Mouse (Mus musculus): ENCODE measurements at regions not wholly inside any gene's neighbourhood (a gene's known extent, or its start where the extent isn't known, plus 50 kb on each side); places are given as distances from the start of the nearest gene placed in this dataset.

DNA sequence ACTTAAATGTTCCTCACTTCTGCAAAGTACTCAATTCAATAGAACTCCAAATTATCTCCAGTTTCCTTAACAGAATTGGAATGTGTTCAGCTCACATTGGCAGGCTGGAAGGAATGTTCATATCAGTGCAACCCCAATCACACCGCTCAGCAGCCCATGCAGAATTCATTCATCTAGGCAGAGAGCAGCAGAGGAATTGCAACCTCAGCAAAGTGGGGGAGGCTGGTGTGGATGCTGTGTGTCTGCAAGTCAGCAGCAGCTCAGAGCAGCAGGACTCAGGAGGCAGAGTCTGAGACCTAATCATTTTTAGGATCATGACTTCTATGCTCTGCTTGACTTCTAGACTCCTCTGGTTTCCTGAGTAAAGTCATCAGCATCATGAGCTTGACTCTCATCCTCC lies 100.7 kb upstream of the Chrna7 start:
- ChIA-PET CTCF (interaction anchor here in 1 of 4 experiments (1.3 kb wide), 1 partner anchor 9 kb away, joined by 3 read pairs; no protein-coding TSS in a partner anchor), POLR2A (no interaction called here)

DNA sequence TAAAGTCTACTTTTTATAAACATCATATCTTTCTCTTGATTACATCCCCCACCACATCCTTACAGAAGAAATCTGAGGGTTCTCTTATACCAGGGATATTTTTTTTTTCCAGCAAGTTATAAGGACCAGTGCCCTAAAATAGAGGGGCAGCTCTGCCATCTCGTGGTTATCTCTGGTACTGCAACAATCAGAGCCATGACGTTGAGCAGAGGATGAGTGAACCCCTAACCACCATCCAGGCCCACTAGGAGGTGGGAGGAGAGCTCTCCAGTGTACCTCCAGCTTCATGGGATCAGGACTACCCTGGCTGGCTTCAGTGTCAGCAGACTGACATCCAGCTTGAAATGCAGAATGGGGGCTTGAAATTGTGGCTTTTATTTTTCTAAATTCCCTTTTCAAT lies 107.2 kb upstream of the Chrna7 start:
- POLR2A ChIA-PET = no interaction called here
- CTCF ChIA-PET = interaction anchor here (0.5 to 2.3 kb wide), 18 partner anchors 10 to 1459 kb away, joined by 3 to 13 read pairs (median 4); no protein-coding TSS in a partner anchor

DNA sequence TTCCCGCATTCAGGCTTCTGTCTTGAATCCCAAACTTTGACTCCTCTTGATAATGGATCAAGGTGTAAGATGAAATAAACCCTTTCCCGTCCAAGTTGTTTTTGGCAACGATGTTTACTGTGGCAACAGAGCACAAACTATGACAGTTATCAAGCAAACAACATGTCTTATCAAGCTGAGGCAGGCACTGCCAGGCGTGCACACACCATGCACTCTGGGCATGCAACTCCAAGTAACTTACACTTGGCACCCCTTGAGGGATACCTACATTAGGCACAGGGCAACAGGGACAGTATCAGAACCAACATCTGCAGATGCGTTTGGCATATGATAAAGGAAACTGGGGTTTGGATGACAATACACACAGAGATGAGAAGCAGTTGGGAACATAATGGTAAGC lies 108.8 kb upstream of the Chrna7 start:
- ChIA-PET CTCF (interaction anchor here (0.5 to 2.6 kb wide), 21 partner anchors 14 to 418 kb away, joined by 3 to 23 read pairs (median 10); no protein-coding TSS in a partner anchor), POLR2A (interaction anchor here in 1 of 4 experiments (0.9 kb wide), 1 partner anchor 395 kb away, joined by 11 read pairs; no protein-coding TSS in a partner anchor)

DNA sequence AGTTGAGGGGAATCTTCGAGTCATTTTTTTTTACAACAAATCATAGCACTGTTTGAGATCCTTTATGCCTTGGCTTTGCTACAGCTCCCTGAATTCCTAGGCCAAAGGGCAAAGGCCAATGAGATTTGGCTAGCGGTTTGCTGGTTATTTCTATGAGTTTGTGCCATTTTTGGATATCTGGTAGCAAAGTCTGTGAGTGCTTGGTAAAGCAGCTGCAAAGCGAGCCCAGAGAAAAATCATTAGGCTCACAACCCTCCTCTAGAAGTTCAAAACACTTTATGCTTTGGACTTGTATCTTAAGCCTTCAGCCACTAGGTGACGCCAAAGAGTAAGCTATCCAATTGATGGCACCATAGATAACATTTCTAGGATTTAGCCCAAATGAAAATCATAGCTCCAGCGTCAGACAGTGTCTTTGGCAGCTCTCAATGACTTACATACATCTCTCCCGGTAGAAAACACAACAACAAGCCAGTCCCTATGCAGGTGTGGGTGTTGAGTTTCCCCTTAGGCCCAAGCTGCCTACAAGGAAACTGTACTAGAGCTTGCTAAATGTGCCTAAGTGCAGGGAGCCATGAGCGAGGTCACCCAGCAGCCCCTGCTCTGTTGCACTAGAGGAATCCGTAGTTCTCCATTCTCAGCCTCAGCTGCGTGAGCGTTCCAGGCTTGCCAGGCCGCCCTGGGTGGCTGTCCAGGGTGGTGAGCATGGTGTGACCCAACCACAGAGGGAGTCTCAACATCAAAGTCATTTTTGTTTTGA lies 109.8 kb upstream of the Chrna7 start:
- CTCF ChIA-PET = interaction anchor here (0.6 to 2.6 kb wide), 45 partner anchors 8 to 526 kb away, joined by 3 to 23 read pairs (median 4); partner anchors contain the start of genes Chrna7 (in 1 of the 4) and Otud7a (in 1 of the 4)
- POLR2A ChIA-PET = no interaction called here

DNA sequence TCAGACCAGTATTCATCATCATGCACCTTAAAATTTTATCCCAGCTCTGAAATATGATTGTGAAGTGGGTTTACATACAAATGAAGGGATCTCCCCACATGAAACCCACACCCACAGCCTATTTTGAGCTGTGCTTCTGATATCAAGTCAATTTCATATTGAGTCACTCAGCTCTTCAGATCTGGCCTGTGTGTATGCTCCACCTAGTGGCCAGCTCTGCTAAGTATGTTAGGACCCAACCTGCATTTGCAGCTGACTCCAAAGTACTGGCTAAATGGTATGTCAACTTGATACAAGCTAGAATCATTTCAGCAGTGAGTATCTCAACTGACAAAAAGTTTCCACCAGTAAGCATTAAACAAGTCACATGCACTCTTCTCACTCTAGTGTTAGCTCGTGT lies 109.4 kb upstream of the Otud7a start:
- ChIA-PET POLR2A (interaction anchor here in 1 of 4 experiments (0.7 kb wide), 1 partner anchor 10 kb away, joined by 3 read pairs; no protein-coding TSS in a partner anchor), CTCF (interaction anchor here (0.5 to 3.6 kb wide), 30 partner anchors 9 to 1084 kb away, joined by 3 to 33 read pairs (median 4); partner anchors contain the start of gene Chrna7 (in 1 of the 4))

DNA sequence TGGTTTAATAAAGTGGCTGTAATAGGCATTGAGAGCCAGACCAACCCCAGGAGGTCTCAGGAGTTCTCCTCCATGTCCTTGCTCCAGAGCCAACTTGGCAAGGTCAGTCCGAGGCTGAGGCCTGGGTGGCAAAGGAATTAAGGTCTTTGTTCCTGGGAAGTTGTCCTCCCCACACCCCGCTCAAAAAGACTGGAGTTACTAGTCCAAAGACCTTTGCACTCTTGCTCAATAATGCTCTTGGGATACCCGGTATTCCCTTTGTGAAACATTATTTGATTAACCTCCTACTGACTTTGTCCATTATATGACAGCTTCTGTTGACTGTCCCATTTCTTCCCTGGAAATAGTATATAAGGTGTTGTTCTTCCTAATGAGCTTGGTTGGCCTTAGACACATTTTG lies 108.5 kb upstream of the Otud7a start:
- ChIA-PET POLR2A (no interaction called here), CTCF (interaction anchor here in 2 of 4 experiments (1.1 to 3.6 kb wide), 3 partner anchors 9 to 14 kb away, joined by 3 to 33 read pairs (median 4); no protein-coding TSS in a partner anchor)

DNA sequence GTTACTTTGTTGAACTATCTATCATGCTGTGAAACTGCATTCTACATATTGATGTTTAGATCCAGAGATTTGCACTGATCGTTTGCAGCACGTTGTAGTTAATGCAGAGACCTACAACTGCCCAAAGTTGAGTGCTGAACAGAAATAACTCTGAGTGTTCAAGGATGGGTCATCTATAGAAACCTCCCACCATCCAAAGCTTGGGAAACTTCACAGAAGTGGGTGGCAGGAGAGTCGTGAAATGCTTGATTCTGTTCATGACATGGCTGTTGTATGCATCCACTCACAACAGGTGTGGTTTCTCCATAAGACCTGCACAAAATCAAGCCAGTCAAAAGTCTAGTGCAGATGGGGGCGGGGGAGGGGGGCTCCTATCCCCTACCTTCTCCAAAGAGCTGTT lies 102.8 kb upstream of the Otud7a start:
- CTCF ChIA-PET = no interaction called here

DNA sequence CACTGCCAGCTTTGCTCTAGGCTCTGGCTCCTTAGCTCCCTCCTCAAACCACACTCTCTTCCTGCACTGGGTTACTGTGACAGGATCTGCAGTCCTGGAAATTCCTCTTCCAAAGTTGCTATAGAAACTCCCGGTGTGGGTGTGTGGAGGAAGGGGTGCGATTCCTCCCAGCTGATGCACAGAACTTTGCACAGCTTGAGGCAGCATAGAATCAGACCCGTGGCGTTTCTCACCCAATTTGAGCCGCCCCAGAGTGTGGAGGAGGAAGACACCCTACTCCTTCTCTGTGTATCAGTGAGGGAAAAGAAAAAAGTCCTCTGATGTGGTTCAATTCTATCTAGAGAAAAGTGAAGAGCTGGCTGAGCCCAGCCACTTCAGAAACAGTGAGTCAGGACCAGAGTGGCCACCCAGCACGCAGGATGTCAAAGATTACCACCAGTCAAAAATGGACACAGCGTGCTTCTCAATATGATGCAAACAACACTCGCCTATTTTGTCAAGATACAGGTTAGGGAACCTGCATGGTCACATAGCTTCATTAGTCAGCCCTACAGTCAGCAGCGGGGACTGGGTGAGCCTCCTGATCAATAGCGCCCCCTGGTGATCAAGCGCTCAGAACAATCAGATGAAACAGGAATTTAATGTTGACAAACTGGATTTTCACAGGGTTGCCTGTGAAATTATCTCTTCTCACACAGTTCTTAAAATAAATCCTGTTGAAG lies 98.7 kb upstream of the Otud7a start:
- ChIA-PET POLR2A (interaction anchor here in 1 of 4 experiments (1.0 kb wide), 1 partner anchor 11 kb away, joined by 3 read pairs; no protein-coding TSS in a partner anchor), CTCF (interaction anchor here (0.6 to 3.5 kb wide), 30 partner anchors 9 to 471 kb away, joined by 3 to 33 read pairs (median 4); partner anchors contain the start of gene Chrna7 (in 1 of the 4))

More for the DNA sequence above, 102.8 kb upstream of the Otud7a start:
- POLR2A ChIA-PET = no interaction called here

DNA sequence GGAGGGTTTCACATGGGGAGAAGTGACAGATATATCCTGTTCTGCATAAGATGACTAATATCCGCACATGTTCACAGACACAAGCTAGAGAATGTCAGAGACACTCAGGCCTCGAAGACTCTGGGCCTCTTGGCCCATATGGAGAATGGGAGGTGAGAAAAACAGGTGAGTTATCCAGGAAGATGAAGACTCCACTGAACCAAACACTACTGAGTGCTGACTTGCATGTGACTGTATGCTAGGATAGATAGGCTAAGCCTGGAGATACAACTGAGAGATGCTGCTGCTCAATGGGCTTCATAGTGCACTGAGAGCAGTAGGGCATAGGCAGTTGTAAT lies 98.2 kb upstream of the Otud7a start:
- POLR2A ChIA-PET = interaction anchor here in 1 of 4 experiments (0.6 kb wide), 1 partner anchor 660 kb away, joined by 4 read pairs; no protein-coding TSS in a partner anchor
- CTCF ChIA-PET = interaction anchor here (0.7 to 3.5 kb wide), 27 partner anchors 10 to 471 kb away, joined by 3 to 33 read pairs (median 4); partner anchors contain the start of gene Chrna7 (in 1 of the 4)

All from embryonic stem cell, embryonic (primary cell).